Mouse (Mus musculus) cerebellum, adult 2 months (tissue): ENCODE measurements around the gene E130311K13Rik.
A peak's percentile ranks its signal among the peaks of the same experiment; 100 is the strongest.

Experiments used
- CTCF ChIP-seq: fragments of 200-500 bp; IDR thresholded peaks from 2 replicates; pipeline ENCODE4 v1.5.1; 2011; ENCODE audit warnings: low read depth, mild to moderate bottlenecking, control low read depth, low read length, moderate library complexity, borderline replicate concordance; ENCODE audit not compliant: insufficient read depth
- POLR2A ChIP-seq: fragments of 200-500 bp; IDR thresholded peaks from 2 replicates; pipeline ENCODE4 v1.6.1; 2011; ENCODE audit warnings: low read length, control low read depth, borderline replicate concordance; ENCODE audit not compliant: insufficient read depth

DNA sequence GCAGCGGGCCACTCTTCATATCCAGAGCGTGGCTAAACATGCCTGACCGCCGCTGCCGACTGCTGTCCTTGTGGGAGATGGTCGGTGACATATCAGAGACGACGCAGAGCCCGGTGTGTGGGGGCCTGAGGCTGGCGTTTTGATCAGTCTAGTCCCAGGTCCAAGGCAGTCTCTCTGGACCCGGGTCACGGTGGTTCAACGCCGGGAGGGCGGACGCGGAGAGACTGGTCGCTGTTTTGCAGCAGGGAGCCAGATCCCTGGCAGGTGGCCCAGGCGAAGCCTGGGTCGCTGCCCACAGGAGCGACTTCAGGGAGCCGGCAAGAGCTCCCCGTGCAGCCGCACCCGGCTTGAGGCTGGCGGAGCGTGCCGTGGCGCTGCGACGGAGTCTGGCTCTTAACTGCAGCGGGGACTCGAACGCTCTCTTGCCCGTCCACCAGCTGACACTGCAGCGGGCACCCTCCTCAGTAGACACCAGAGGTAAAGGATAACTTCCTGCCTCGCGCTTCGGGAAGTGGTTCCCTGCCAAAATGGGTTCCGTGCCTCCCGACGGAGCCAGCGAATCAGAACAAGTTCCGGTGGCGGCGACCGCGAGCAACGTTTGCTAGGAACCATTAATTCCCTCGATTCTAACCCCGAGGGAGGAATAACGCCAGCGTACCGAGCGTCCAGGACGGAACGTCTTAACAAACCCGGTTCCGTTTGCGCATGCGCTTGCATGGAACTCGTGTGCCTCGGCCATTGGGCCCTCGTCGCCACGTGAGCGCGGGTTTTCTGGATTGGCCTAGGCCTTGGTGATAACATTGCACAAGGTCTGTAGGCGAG lies 35.0 kb upstream of the E130311K13Rik start, which contains the start of gene Slc33a1:
- TF ChIP-seq CTCF (no peak), POLR2A (peak; percentile 69)
